Comparison of ENCODE assay signal across 10 mouse cellular contexts in the genomic region with DNA sequence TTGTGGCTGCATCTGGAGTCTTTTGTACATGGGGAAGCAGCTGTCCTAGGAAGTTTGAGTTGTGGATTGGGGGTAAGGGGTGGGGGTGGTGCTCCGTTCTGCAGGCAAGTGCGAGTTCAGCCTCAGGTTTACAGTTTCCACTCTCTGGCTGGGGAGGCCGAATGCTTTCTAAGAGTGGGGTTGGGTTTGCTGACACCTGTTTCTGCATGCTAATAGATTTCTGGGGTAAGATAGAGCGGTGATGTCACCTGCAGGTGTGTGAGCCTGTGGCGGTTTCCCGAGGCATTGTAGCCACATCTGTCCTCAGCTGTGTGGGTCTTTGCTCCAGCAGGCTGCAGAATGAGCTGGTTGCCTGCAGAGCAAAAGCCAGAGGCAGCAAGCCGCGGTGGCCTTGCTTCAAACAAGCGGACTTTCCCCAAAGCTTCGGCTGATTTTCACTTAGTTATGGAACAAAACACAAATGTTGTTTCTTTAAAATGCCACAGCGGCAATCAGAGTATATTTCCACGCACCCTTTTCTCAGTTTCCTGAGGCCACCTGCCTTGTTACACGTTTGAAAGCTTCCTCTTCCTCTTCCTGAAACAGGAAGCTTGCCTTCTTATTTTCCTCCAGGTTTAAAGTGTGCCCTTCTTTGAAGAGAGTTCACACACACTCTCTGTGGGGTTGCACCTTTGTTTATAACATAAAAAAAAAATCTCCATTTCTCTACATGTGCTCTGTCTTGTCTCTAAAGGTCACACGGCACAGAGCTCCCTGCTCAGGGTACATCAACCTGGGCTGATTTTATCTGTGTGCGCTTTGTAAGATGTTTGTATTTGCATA.
DNase-seq lines count a peak whose midpoint lies in the region; ATAC-seq lines count a peak whose summit lies in the region.
"Had no signal": no experiment of that assay in that cellular context is flagged by ENCODE, and none has a peak within 500 bp of the region (broad histone marks: within the 10 kb centered on the region; RNA-seq: fewer than 3 reads in every experiment).

No protein-coding gene starts in this region.

- no peak for ATAC-seq in heart, embryonic 11.5 days (replicated peaks; ENCODE audit: insufficient number of reproducible peaks, low FRiP score, low TSS enrichment)
- no peak for ATAC-seq in embryonic facial prominence, embryonic 12.5 days (ENCODE audit: insufficient number of reproducible peaks, insufficient read depth, low FRiP score, low TSS enrichment)
- ATAC-seq in neural tube, embryonic 11.5 days (ENCODE audit: insufficient read depth, low FRiP score, low TSS enrichment), result no peak
- ATAC-seq: Patski had no signal

- no peak overlapping the region for H3K4me2 ChIP-seq in heart, embryonic 11.5 days
- H3K4me2 ChIP-seq in embryonic facial prominence, embryonic 12.5 days (replicated peaks), result peak overlapping the region; percentile 5; the same call in 1 of the 2 replicates
- H3K4me2 ChIP-seq in neural tube, embryonic 11.5 days (ENCODE audit: low read depth), result no peak overlapping the region

- H3K4me1 ChIP-seq in heart, embryonic 11.5 days (ENCODE audit: control insufficient read depth, insufficient read depth, low read length), result peaks cover under 1% of the 10 kb centered on the region
- H3K4me1 ChIP-seq in embryonic facial prominence, embryonic 12.5 days, result peaks cover 31% of the 10 kb centered on the region
- H3K4me1 ChIP-seq in neural tube, embryonic 11.5 days (ENCODE audit: control insufficient read depth, insufficient read depth, low read length), result peaks cover 18% of the 10 kb centered on the region

- peak; percentile 21 to 33 for DNase-seq in heart, postnatal 10 days
- DNase-seq in CD4-positive, CD25-positive, alpha-beta regulatory T cell, adult 2 months (ENCODE audit: low read depth, low spot score), result peak; percentile 68
- peak; percentile 17 for DNase-seq in neural tube, embryonic 11.5 days (ENCODE audit: low spot score)
- DNase-seq in cerebellum, postnatal 10 days, result no peak
- DNase-seq in cerebellum, postnatal 36 days, result no peak
- no peak for DNase-seq in yolk sac, embryonic 10.5 days (ENCODE audit: low spot score)
- DNase-seq: kidney, adult 2 months had no signal

- H3K27me3 ChIP-seq in heart, embryonic 11.5 days (ENCODE audit: control insufficient read depth, insufficient read depth, low read length), result peaks cover 6% of the 10 kb centered on the region; the same call in 1 of the 2 replicates
- no peaks in the 10 kb centered on the region for H3K27me3 ChIP-seq in embryonic facial prominence, embryonic 12.5 days
- H3K27me3 ChIP-seq in neural tube, embryonic 11.5 days (ENCODE audit: control insufficient read depth, insufficient read depth, low read length), result no peaks in the 10 kb centered on the region

- no peaks in the 10 kb centered on the region for H3K9me3 ChIP-seq in heart, embryonic 11.5 days (replicated peaks; ENCODE audit: control insufficient read depth, low read length)
- H3K9me3 ChIP-seq in embryonic facial prominence, embryonic 12.5 days, result no peaks in the 10 kb centered on the region
- no peaks in the 10 kb centered on the region for H3K9me3 ChIP-seq in neural tube, embryonic 11.5 days (ENCODE audit: control insufficient read depth, low read length)

- H3K36me3 ChIP-seq in heart, embryonic 11.5 days (ENCODE audit: control insufficient read depth, insufficient read depth, low read length), result no peaks in the 10 kb centered on the region
- no peaks in the 10 kb centered on the region for H3K36me3 ChIP-seq in embryonic facial prominence, embryonic 12.5 days
- no peaks in the 10 kb centered on the region for H3K36me3 ChIP-seq in neural tube, embryonic 11.5 days (ENCODE audit: control insufficient read depth, insufficient read depth, low read length)

- H3K9ac ChIP-seq in heart, embryonic 11.5 days (ENCODE audit: low read depth, low read length), result no peak overlapping the region
- no peak overlapping the region; the same call in 1 of the 2 replicates for H3K9ac ChIP-seq in embryonic facial prominence, embryonic 12.5 days
- H3K9ac ChIP-seq in neural tube, embryonic 11.5 days (ENCODE audit: low read length), result no peak overlapping the region

- no peak overlapping the region for H3K4me3 ChIP-seq in heart, embryonic 11.5 days (ENCODE audit: low read depth, low read length)
- no peak overlapping the region for H3K4me3 ChIP-seq in embryonic facial prominence, embryonic 12.5 days
- no peak overlapping the region for H3K4me3 ChIP-seq in neural tube, embryonic 11.5 days (ENCODE audit: low read depth, low read length)

- WGBS in heart, embryonic 11.5 days (ENCODE audit: insufficient replicate concordance), result 29% methylated on average over 15 of the region's 15 CpGs
- 31% methylated on average over 15 of the region's 15 CpGs for WGBS in embryonic facial prominence, embryonic 12.5 days
- 27% methylated on average over 15 of the region's 15 CpGs for WGBS in neural tube, embryonic 11.5 days

- no peak overlapping the region for H3K27ac ChIP-seq in heart, embryonic 11.5 days (ENCODE audit: low read depth, low read length)
- peak overlapping the region; percentile 30; the same call in 1 of the 2 replicates for H3K27ac ChIP-seq in embryonic facial prominence, embryonic 12.5 days
- H3K27ac ChIP-seq in neural tube, embryonic 11.5 days (ENCODE audit: low read depth, low read length), result no peak overlapping the region

- intact Hi-C loops in heart, postnatal 10 days (cut with DNase I), result no loop called here

Comparison
In these comparisons a context has a peak if more than half of its experiments do, and no peak if none do; other contexts are left out.
1. DNase-seq: peak in heart, postnatal 10 days (2 of 2), CD4-positive, CD25-positive, alpha-beta regulatory T cell, adult 2 months (single experiment) and neural tube, embryonic 11.5 days (single experiment); none in cerebellum, postnatal 10 days (0 of 2), cerebellum, postnatal 36 days (0 of 2) and yolk sac, embryonic 10.5 days (single experiment).